Mouse (Mus musculus): ENCODE results near the gene Sec14l3.
"Not testable (repeated sequence)": the region's sequence is repeated elsewhere in the genome, so short reads cannot be mapped to it uniquely, and the experiment has no call there.

Sec14l3 gene

GRCm38 (mm10) chr11:4064627-4065122 lies at the start of gene Sec14l3:
TSS of gene Sec14l3 (plus strand) at chr11:4064841.
- DNase-seq (ENCODE audit: inconsistent age in 2 of 2, low spot score in 1 of 2): no peak

GRCm38 (mm10) chr11:4015796-4016195 lies 48.8 kb upstream of the Sec14l3 start:
- DNase-seq (ENCODE audit: inconsistent age in 2 of 2, low spot score in 1 of 2): not testable (repeated sequence)

- not testable (repeated sequence) for DNase-seq (ENCODE audit: inconsistent age in 2 of 2, low spot score in 1 of 2)
Measured at GRCm38 (mm10) chr11:4022111-4022510, 42.5 kb upstream of the Sec14l3 start.

- no peak for DNase-seq (ENCODE audit: inconsistent age in 2 of 2, low spot score in 1 of 2)
Measured at GRCm38 (mm10) chr11:4023321-4023720, 41.3 kb upstream of the Sec14l3 start.

- DNase-seq (ENCODE audit: inconsistent age in 2 of 2, low spot score in 1 of 2): no peak
Measured at GRCm38 (mm10) chr11:4027066-4027465, 37.6 kb upstream of the Sec14l3 start.

- DNase-seq (ENCODE audit: inconsistent age in 2 of 2, low spot score in 1 of 2): no peak
Measured at GRCm38 (mm10) chr11:4027561-4028334, 36.9 kb upstream of the Sec14l3 start.

GRCm38 (mm10) chr11:4029343-4029742 lies 35.3 kb upstream of the Sec14l3 start:
- DNase-seq (ENCODE audit: inconsistent age in 2 of 2, low spot score in 1 of 2): no peak

GRCm38 (mm10) chr11:4031126-4031941 lies 33.3 kb upstream of the Sec14l3 start, which contains the start of gene Sec14l4:
TSS of gene Sec14l4 (plus strand) at chr11:4031462.
- peak in 1 of 2 experiments; percentile 63 for DNase-seq (ENCODE audit: inconsistent age in 2 of 2, low spot score in 1 of 2)

GRCm38 (mm10) chr11:4031961-4032360 lies 32.7 kb upstream of the Sec14l3 start:
- no peak for DNase-seq (ENCODE audit: inconsistent age in 2 of 2, low spot score in 1 of 2)

- DNase-seq (ENCODE audit: inconsistent age in 2 of 2, low spot score in 1 of 2): no peak
Measured at GRCm38 (mm10) chr11:4033471-4033870, 31.2 kb upstream of the Sec14l3 start.

GRCm38 (mm10) chr11:4034169-4034568 lies 30.5 kb upstream of the Sec14l3 start:
- no peak for DNase-seq (ENCODE audit: inconsistent age in 2 of 2, low spot score in 1 of 2)

- DNase-seq (ENCODE audit: inconsistent age in 2 of 2, low spot score in 1 of 2): no peak
Measured at GRCm38 (mm10) chr11:4035116-4035892, 29.3 kb upstream of the Sec14l3 start.

- no peak for DNase-seq (ENCODE audit: inconsistent age in 2 of 2, low spot score in 1 of 2)
Measured at GRCm38 (mm10) chr11:4035916-4036315, 28.7 kb upstream of the Sec14l3 start.

GRCm38 (mm10) chr11:4036365-4037084 lies 28.1 kb upstream of the Sec14l3 start:
- DNase-seq (ENCODE audit: inconsistent age in 2 of 2, low spot score in 1 of 2): no peak

- DNase-seq (ENCODE audit: inconsistent age in 2 of 2, low spot score in 1 of 2): no peak
Measured at GRCm38 (mm10) chr11:4039951-4040350, 24.7 kb upstream of the Sec14l3 start.

- DNase-seq (ENCODE audit: inconsistent age in 2 of 2, low spot score in 1 of 2): no peak
Measured at GRCm38 (mm10) chr11:4041123-4041625, 23.5 kb upstream of the Sec14l3 start.

GRCm38 (mm10) chr11:4043081-4043480 lies 21.6 kb upstream of the Sec14l3 start:
- DNase-seq (ENCODE audit: inconsistent age in 2 of 2, low spot score in 1 of 2): no peak

GRCm38 (mm10) chr11:4046526-4046925 lies 18.1 kb upstream of the Sec14l3 start:
- DNase-seq (ENCODE audit: inconsistent age in 2 of 2, low spot score in 1 of 2): no peak

- peak in 1 of 2 experiments; percentile 46 for DNase-seq (ENCODE audit: inconsistent age in 2 of 2, low spot score in 1 of 2)
Measured at GRCm38 (mm10) chr11:4047766-4048165, 16.9 kb upstream of the Sec14l3 start.

- DNase-seq (ENCODE audit: inconsistent age in 2 of 2, low spot score in 1 of 2): no peak
Measured at GRCm38 (mm10) chr11:4048438-4048837, 16.2 kb upstream of the Sec14l3 start.
